Mouse (Mus musculus) spleen, postnatal 36 days (tissue): ENCODE data around the gene Taf3.

Source experiments
- DNase-seq, 2 experiments: peaks; one replicate each; pipeline ENCODE4 v3.0.0; 2022; ENCODE audit warnings: low spot score in 2 of 2, mixed read lengths in 1 of 2

Gene Taf3

DNA sequence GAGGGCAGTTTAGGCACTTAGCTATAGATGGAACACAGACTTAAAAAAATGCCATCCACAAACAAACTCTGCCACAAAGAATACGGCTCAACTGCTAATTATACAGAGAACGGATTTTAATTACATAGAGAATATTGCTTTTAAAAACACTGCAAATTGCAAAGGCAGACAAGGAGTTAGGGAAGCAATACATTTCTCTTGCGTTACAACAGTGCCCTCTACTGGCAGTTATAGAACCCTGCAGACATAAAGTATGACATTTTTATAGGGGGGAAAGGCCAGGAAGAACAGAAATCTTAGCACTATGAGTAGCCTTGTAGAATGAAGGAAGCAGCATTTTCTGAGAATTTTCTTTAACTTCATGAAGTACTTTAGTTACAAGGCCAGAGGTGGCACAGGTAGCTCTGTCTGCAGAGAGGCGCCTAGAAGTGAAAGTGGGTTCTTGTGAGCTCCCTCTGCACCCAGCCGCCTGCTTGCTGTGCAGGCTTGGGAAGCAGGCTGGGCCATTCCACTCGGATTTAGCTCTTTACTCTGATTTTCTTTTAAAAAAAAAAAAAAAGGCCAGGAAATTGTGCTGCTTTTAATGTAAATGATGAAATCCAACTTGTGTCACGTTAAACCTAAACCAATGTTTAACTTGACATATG lies 38.0 kb downstream of the Taf3 start:
- DNase-seq: peak in 1 of 2 experiments; percentile 10

- DNase-seq: no peak
Observed at GRCm38 (mm10) chr2:10009671-10010254, 38.6 kb downstream of the Taf3 start.

DNA sequence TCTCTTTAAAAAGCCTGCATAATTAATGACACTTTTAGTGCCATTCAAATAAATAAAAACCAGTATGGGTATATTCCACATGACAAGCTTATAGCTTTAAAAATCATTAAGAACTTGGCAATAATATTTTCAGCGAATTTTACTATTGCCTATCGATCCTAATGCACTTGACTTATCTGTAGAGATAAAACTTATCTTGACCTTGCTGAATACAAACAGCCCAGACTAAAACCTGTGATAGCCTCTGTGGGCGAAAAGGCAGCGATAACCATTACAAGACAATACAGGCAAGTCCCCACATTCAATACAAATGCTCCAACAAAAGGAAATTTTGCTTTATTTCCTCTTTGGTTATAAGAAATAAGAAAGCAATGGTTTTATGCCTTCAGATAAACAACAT lies 39.8 kb downstream of the Taf3 start:
- no peak for DNase-seq

DNA sequence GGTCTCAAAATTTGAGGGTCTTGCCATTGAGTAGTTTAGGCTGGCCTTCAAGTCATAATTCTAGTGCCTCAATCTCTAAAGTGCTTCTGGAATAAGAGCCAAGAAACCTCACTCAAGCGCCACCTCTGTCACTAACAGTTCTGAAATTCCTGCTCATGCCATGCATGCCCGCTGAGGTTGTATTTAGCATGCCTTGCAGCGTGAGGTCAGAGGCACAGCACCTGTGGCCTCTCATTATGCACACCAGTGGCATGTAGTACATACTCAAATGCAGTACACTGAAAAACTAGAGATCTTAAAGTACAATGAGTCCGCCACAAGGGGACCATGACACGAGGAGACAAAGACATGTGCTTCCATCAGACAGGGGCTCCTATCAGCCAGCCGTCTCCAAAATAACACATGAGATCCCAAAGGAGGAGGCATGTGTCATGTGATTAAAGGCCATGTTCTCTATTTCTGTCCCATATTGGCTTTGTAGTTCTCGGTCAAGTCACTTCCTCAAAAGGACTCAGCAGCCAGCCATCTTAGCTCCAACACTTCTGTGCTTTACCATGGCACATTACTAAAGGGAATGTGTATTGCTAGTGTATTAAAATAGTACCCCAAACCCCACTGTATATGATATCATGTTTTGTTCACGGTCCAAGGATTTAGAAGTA lies 43.3 kb downstream of the Taf3 start:
- DNase-seq: no peak

DNA sequence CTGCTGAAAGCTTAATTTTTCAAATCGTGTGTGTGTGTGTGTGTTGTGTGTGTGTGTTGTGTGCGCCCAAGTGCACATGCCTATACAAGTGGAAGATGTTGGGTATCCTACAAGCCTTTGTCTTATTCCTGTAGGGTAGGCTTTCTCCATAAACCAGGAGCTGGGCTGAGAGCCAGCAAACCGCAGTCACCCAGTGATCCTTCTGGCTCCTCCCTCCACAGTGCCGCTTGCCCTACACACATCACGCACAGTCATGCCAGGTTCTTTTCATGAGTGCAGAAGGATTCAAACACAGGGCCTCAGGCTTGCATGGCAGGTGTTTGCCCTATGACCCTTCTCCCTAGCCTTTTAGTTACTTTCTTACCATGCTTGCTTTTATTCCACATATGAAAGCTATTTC lies 45.0 kb downstream of the Taf3 start:
- DNase-seq: no peak

DNA sequence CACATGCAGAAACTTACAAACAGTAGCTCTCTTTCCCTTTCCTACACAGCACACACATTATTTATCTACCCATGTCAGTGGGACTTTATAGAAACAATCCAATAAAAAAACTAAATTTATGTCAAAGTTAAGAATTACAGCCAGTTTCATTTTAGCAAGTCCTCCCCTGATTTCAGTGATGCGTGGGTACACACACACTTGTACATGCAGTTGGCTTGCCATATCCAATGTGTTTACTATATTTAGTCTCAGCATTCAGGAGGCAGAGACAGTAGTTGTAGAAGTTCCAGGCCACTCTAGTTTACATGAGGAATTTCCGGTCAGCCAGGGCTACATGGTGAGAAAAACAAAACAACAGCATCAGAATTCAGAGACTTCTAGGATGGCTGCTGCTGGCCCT lies 46.8 kb downstream of the Taf3 start:
- DNase-seq: no peak

DNA sequence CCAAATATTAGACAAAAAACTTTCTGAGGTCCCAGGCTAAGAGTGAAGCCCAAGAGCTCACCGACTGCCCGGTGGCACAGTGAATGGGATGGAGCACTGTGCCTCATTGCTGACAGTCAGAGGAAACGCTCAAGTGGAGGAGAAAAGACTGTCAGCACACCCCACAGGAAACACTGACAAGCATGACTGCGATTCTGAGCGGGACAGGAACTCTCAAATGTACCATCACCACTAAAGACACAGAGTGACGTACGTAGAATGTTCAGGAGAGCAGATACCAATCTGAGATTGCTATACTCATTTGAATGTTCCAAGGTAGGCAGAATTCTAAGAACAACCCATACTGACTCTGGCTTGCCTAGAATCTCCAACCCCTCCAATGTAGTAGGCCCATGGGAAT lies 50.9 kb downstream of the Taf3 start:
- peak; percentile 54 to 63 for DNase-seq

DNA sequence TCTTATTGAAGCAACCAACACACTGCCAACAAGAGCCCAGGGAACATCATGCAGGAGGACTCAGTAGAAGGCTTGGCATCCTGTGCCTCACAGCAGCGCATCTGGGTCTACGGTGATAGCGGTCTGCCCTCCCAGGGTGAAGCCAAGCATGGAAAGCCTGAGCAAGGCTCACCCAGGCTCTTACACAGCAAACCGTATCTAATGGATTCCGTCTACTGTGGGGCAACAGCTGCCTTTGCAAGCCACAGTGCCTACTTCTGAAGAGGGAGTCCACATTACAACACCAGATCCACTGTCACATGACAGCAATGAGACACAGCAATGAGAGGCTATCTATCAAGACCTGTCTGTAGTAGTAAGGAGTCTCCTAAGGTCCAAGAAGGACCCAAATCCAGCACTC lies 52.3 kb downstream of the Taf3 start:
- DNase-seq: no peak

DNA sequence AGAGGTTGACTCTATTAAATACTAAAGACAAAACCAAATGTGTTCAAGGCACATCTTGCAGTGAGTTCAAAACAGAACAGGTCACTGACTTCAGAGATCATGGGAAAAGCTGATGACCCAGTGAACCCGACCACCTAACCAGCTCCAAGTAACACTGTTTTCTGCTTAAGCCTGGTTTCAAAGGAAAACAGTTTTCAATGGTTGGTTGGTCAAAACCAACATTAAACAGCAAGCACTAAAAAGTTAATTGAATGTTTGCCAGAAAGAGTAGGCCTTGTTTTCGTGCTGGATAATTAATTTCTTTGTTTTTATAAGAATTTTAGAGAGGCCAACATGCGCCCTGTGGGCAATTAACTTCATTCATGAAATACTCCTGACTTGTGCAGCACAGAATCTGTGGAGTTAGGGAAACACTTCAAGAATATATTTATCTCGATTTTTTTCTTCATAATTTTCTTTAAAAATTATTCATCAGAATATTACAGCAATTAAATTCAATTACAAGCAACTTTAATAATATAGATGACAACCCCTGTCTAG lies 57.6 kb downstream of the Taf3 start:
- DNase-seq: no peak

DNA sequence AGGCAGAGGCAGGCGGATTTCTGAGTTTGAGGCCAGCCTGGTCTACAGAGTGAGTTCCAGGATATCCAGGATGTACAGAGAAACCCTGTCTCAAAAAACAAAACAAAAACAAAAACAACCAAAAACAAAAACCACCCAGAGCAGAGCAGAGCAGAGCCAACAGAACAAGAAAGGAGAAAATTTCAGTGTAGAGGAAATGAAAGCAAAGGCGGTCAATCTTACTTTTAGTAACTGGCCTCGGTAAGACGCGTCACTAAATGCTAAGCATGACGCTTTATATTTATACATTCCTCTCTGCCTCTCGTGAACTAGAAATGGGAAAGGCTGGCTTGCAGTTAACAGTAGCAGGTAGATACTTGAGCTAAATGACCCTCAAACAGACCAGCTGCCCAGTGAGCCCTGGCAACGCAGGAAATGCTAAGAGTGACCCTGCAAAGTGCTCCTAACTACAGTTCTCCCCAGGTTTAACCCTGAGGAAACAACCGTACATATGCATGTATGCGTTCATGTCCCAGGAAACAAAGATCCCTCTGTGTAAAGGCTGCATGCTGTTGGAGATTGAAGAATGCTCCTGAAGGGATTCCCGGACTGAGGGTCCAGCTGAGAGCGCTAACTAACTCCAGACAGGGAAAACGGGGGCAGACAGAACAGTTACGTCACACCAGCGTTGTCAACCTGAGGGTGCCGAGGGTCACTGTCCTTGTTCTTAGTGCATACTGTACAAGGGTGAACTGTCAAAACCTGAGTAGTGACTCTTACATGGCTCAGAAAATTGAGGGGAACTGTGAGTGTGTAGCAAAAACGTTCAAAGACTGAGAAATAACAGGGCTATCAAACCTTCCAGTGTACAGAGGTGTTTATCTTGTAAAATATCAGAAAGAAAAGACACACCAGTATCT lies 58.5 kb downstream of the Taf3 start:
- no peak for DNase-seq

DNA sequence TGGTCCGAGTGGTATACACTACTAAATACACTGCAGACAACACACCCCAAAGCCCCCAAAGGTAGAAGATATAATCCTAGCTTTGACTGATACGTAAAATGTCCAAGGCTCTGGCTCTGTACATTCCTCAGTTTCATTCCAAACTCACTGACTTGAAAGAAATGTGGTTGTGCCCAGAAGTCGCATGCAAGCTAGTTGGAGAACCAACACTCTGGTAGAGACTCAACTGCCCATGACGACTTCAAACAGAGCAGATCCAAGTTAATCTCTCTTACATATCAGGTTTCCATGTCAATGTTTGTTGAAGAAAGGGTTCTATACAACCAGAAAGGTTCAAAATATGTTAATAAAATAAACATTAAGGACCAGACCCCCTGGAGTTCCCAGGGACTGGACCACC lies 60.1 kb downstream of the Taf3 start:
- DNase-seq: no peak

DNA sequence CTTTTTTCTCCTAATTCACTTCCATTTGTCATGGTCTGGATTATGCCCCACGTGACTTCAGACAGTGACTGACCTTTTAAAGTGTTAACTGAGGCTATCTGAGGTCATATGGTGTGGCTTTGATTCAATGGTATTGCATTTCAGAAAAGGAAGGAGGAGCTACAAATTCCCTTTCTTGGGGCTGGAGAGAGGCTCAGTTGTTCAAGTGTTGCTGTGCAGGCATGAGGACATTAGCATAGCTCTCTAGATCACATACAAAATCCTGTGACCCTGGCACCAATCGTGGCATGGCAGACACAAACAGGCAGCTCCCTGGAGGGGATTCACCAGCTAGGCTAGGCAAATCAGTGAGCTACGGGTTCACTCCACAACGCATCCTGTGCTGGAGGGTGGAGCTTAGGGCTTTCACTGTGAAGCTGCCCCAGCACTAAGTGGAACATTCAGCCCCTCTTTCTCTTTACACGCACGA lies 62.4 kb downstream of the Taf3 start:
- peak; percentile 31 to 44 for DNase-seq

GRCm38 (mm10) chr2:9982446-9982845 lies 66.0 kb downstream of the Taf3 start:
- DNase-seq: no peak

DNA sequence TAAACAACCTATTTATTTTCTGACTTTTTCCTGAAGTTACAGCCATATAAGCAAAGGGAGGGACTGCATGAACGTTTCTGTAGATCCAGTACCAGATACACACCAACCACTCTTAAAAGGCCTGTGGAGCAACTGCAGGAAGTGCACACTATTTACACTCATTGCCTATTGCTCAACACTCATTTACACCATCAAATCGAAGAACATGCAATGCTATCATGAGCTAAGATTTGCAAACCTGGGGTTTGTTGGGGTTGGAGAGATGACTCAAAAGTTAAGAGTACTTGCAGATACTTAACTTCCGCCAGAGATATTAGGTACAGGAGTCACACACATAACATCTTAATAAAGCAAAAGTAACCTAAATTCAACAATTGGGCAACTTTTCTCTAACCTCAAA lies 76.5 kb downstream of the Taf3 start:
- no peak for DNase-seq

DNA sequence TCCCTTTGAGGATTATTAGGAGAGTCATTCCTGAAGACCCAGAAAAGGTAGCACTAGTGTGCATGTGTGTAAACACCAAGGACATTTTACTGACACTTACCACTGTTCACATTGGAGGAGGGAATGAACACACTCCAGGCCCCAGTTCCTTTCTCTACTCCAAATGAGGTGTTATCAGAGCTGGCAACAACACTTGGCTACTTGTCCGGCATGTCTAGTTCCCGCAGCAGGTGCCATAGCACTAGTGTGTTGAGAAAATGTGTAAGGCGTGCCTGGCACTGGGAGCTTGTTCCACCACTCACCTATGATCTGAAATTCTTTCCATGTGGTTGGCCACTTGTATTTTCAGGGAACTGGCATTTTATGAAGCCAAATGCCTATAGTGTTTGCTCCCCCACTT lies 77.8 kb downstream of the Taf3 start:
- no peak for DNase-seq

DNA sequence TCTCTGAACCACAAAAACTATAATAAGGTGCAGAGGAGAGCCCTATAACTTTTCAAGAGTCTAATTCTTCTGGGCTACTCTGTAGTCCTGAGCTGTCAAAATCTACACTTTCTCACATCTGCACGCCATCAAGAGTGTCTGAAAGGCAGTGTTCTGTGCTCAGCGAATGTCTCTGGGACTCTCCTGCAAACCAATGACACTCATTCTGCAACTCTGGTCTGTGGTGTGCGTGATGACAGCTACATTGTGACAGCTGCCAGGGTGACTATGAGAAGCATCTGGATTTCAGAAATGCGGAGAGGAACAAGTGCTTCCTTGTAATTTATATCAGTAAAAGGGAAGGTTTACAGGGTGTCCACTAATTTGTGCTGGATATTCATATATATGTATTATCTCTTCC lies 78.2 kb downstream of the Taf3 start:
- DNase-seq: no peak

DNA sequence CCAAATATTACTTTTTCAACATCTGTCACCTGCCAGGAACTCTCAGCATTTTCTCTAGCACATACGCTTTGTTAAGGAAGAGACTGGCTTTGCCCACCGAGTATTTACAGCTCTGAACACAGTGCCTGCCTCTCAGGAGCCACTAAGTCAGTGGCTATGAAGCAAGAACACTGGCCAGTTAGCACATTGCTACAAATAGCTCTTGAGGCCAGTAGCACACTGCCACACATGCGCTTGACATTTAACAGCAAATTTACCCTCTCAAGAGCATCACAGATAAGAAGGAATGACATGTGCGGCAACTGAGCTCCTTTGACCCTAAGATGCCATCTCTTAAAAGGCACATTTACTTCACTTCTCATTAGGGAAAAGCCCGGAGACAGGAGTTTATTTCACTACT lies 78.7 kb downstream of the Taf3 start:
- DNase-seq: no peak

DNA sequence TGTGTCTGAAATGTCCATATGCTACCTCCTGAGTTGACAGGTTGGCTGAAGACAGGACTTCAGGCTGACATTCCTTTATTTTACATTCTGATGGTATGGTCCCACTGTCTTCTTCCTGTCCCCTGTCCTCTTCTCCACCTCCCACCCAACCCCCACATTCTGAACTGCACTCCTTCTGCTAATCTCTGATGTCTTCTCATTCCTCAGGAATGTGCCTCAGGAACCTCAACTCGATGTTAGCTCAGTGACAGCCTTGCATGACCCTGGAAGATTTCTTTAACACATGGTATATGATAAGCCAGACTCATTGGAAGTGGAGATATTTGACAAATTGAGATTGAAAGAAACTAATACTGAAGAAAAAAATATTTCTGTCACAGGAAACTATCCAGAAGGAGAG lies 81.8 kb downstream of the Taf3 start:
- no peak for DNase-seq

DNA sequence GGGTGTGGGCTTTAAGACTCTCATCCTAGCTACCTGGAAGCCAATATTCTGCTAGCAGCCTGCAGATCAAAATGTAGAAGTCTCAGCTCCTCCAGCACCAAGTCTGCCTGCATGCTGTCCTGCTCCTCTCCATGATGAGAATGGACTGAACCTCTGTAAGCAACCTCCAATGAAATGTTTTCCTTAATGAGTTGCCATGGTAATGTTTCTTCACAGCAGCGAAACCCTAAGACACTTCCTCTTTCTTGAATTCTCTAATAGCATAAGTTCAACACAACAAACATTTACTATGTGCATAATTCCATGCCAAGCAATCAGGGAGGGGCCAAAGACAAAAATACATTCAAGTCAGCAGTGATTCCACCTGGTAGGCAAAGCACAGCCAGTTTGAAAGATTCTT lies 82.8 kb downstream of the Taf3 start:
- DNase-seq: no peak

GRCm38 (mm10) chr2:9962871-9963270 lies 85.5 kb downstream of the Taf3 start:
- no peak for DNase-seq

- no peak for DNase-seq
Observed at GRCm38 (mm10) chr2:9961708-9962107, 86.7 kb downstream of the Taf3 start.

- no peak for DNase-seq
Observed at GRCm38 (mm10) chr2:9958011-9958410, 90.4 kb downstream of the Taf3 start.
